Mouse (Mus musculus) right cerebral cortex, postnatal 36 days (tissue): Measurements from ENCODE around the gene Gm13283.
"Not testable (repeated sequence)": the region's sequence is repeated elsewhere in the genome, so short reads cannot be mapped to it uniquely, and the experiment has no call there.

ENCODE experiments used
- DNase-seq, 2 experiments: peaks; one replicate each; pipeline ENCODE4 v3.0.0; 2022; ENCODE audit warnings: low spot score in 2 of 2, mixed read lengths in 1 of 2

Gm13283 gene

GRCm38 (mm10) chr4:88759610-88760268 is at the start of gene Gm13283:
Gm13283 (plus strand) TSS chr4:88760119.
- DNase-seq = peak in 1 of 2 experiments; percentile 14

GRCm38 (mm10) chr4:88714281-88714680 is 45.6 kb upstream of the Gm13283 start:
- DNase-seq = no peak

- no peak for DNase-seq
Measured at GRCm38 (mm10) chr4:88715059-88715458, 44.9 kb upstream of the Gm13283 start.

GRCm38 (mm10) chr4:88718715-88719114 is 41.2 kb upstream of the Gm13283 start:
- no peak for DNase-seq

GRCm38 (mm10) chr4:88721791-88722721 is 37.9 kb upstream of the Gm13283 start, which contains the start of the genes Gm26566 and Klhl9:
Gm26566 (plus strand) TSS chr4:88721805.
Klhl9 (minus strand) TSS chr4:88722465.
- peak; percentile 81 to 82 for DNase-seq

- no peak for DNase-seq
Measured at GRCm38 (mm10) chr4:88723497-88724090, 36.3 kb upstream of the Gm13283 start.

- DNase-seq = no peak
Measured at GRCm38 (mm10) chr4:88726727-88727126, 33.2 kb upstream of the Gm13283 start.

GRCm38 (mm10) chr4:88727324-88727723 is 32.6 kb upstream of the Gm13283 start:
- no peak for DNase-seq

- no peak for DNase-seq
Measured at GRCm38 (mm10) chr4:88738480-88738879, 21.4 kb upstream of the Gm13283 start.

GRCm38 (mm10) chr4:88739036-88739435 is 20.9 kb upstream of the Gm13283 start:
- DNase-seq = no peak

GRCm38 (mm10) chr4:88741426-88741825 is 18.5 kb upstream of the Gm13283 start:
- DNase-seq = no peak

GRCm38 (mm10) chr4:88742771-88743371 is 17.0 kb upstream of the Gm13283 start:
- no peak for DNase-seq

GRCm38 (mm10) chr4:88744207-88744606 is 15.7 kb upstream of the Gm13283 start:
- no peak for DNase-seq

- DNase-seq = no peak
Measured at GRCm38 (mm10) chr4:88749926-88750325, 10.0 kb upstream of the Gm13283 start.

- DNase-seq = peak; percentile 61 to 73
Measured at GRCm38 (mm10) chr4:88754818-88755340, 5.0 kb upstream of the Gm13283 start, which contains the start of gene Gm13271. Gm13271 (plus strand) TSS chr4:88754868.

GRCm38 (mm10) chr4:88756581-88757513 is 3.1 kb upstream of the Gm13283 start:
- not testable (repeated sequence) for DNase-seq

GRCm38 (mm10) chr4:88757628-88758031 is 2.3 kb upstream of the Gm13283 start:
- DNase-seq = peak; percentile 90

GRCm38 (mm10) chr4:88758751-88759150 is 1.2 kb upstream of the Gm13283 start:
- not testable (repeated sequence) for DNase-seq

- peak; percentile 21 to 30 for DNase-seq
Measured at GRCm38 (mm10) chr4:88760431-88760830, 512 bp downstream of the Gm13283 start.

GRCm38 (mm10) chr4:88761776-88762175 is 1.9 kb downstream of the Gm13283 start:
- DNase-seq = peak; percentile 62 to 64
